Mouse (Mus musculus) c-Kit-positive CD71-positive TER-119-positive erythroid progenitor cells, embryonic 14.5 days (primary cell): ENCODE measurements around the gene Slco2a1.
"Not testable (repeated sequence)": the region's sequence is repeated elsewhere in the genome, so short reads cannot be mapped to it uniquely, and the experiment has no call there.

ENCODE experiments used
- DNase-seq: peaks from one replicate; pipeline ENCODE4 v3.0.0-alpha.2; 2013; ENCODE audit warnings: low spot score

The Slco2a1 gene

DNA sequence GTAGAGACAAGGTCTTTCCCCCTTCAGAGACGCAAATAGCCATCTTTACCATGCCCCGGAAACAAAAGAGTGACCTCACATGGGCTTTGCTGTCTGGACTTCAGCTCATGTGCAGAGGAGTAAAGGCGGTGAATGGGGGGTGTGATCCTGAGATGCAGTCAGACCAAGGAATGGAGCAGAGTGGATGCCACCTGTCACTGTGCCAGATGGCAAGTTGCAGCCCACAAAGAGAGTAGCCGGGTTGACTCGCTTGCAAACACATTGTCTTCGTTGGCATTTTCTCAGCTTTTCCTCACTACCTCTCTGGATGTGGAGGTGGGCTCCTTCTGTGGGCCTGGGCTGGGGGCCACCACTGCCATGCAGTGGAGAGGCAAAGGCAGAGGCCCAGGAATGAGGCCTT lies 98.2 kb downstream of the Slco2a1 start:
- no peak for DNase-seq

DNA sequence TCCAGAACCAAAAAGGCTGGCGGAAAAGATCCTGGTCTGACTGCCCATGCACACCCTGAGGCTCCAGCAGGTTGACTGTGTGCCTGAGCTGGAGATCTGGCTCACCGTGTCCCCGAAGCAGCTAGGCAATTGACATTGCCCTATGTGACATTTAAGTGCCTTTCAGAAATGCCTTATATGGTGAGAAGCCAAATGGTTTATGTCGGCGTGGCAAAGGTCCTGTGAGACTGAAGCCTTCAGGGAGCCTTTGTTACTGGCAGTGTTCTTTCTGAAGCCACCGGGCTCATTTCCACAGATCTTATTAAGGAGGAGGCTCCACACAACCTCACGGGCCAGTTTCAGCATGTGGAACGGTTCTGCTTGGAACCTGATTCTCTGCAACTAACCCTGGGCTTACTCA lies 98.8 kb downstream of the Slco2a1 start:
- no peak for DNase-seq

DNA sequence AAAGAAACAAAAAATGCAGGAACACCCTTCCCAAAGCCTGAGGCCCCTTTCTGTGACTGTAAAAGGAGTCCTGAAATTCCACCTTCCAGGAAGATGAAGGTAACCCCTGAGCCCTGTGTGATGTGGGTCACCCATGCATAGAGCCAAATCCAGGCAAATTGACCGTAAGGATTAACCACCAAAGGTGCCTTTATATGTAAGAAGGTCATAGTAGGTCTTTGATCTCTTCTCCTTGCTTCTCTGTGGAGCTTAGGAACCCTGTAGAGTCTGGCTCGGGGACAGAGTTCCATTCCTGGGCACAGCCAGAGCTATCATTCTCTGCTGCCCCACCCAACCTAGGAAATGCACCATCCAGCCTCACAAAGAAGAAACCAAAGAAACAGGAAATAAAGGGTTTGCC lies 100.1 kb downstream of the Slco2a1 start:
- DNase-seq, result no peak

DNA sequence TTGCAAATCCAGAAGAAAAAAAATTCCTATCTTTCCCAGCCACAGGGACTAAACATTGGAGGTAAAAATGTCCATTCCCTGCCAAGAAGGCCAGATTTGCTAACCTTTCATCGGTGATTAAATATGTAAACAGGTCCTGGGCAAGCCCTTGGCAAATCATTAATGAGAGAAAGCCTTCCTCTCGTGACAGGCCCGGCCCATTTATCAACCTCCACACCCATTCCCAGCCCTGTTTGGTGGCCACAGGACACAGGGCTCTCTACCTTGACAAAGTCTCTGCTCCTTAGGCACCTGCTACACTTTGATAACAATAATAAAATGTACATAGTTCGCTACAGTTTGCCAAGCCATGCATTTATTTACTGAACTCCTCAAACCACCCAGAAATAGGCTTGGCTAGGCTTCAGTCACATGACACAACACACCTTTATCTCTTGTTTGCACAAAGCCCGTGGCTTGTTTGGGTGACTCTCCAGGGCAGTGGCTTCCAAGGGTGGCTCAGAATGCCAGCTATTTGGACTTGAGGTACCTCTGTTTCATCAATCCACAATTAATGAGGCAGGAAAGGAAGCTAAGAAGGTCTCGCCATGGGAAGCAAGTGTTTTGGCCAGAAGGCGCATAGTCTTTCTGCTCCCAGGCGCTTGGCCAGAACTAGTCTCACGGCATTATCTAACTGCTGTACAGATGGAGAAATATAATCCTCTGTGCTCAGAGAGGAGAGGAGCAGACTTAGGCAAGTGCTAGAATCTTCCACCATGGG lies 101.8 kb downstream of the Slco2a1 start:
- no peak for DNase-seq

DNA sequence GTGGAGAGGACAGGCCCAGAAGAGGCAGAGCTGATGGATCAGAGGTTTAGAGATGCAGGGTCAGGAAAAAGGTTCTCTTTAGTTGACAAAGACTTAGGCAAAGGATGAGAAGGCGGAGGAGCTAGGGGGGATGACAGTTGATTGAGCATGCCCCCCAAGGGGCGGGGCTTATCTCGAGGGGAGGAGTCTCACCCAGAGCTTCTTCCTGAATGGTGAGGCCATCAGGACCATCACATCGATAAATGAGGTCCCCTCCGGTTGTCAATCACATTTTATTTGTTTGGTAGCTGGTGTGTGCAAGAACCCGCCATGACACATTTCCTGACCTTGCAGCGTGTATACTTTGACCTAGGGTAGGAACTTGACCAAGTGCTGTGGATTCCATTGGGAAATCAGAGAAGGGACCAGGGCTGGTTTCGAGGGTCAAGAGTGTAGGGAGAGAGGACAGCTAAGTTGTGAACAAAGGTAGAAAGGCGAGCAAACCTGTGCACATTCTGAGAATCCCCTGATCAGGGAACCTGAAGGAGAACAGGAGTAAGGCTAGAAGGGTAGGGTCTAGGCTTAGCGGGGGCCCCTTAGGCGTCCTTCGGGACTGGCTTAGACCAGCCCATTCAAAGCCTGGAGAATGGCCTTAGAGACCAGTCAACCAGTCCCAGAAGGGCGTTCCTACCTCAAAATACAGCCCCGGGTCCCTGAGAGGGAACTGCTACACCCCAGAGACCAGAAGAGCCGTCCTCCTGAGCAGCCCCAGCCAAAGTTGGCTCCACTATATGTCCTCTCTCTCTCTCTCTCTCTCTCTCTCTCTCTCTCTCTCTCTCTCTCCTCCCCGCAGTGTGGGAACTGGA lies 102.7 kb downstream of the Slco2a1 start:
- no peak for DNase-seq

DNA sequence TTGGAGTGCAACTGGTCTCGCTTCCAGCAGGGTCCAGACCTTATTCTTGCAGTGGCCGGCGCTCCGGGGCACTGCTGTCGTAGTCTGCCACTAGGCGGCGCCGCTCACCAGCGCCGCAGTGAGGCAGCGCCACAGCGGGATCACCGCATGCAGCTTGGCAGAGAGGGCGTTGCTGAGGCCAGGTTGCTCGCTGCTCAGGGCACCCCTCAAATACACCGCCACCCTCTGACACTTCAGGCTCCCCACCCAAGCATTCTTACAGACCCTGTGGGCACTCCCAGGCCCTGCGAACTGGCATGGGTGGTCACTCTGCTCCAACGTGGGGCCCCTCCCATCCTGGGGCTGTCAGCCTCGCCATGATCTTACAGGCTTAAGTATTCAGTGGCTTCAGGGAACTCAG lies 103.7 kb downstream of the Slco2a1 start:
- peak; percentile 29 for DNase-seq

DNA sequence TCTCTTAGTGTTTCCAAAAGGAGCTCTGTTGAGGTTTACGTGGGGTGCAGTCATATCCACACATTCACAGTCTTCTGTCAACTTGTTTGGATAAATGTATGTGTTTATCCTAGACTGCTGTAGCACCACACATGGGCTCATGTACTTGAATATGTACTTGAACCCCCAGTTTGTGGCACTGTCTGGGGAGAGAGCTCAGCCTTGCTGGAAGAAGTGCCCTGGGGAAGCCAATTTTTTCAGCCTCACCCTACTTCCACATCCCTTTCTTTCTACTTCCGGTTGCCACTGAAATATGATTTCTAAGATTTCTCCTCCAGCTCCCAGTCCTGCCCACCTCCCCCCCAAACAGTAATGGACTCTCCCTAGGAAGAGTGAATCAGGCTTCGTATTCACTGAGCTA lies 105.2 kb downstream of the Slco2a1 start:
- DNase-seq, result no peak

DNA sequence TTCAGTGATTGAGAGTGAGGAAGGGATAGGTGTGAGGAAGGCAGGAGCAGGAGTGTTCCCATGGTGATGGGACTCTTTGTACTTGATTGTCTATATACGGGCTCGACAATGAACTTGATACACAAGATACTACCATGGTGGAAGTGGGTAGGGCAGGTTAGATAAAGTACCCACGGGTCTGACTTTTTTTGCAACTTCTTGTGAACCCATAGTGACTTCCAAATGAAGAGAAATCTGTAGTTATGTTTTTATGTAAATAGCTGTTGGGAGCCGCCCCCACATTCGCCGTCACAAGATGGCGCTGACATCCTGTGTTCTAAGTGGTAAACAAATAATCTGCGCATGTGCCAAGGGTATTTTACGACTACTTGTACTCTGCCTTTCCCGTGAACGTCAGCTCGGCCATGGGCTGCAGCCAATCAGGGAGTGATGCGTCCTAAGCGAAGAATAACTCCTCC lies 119.9 kb downstream of the Slco2a1 start:
- DNase-seq, result not testable (repeated sequence)

DNA sequence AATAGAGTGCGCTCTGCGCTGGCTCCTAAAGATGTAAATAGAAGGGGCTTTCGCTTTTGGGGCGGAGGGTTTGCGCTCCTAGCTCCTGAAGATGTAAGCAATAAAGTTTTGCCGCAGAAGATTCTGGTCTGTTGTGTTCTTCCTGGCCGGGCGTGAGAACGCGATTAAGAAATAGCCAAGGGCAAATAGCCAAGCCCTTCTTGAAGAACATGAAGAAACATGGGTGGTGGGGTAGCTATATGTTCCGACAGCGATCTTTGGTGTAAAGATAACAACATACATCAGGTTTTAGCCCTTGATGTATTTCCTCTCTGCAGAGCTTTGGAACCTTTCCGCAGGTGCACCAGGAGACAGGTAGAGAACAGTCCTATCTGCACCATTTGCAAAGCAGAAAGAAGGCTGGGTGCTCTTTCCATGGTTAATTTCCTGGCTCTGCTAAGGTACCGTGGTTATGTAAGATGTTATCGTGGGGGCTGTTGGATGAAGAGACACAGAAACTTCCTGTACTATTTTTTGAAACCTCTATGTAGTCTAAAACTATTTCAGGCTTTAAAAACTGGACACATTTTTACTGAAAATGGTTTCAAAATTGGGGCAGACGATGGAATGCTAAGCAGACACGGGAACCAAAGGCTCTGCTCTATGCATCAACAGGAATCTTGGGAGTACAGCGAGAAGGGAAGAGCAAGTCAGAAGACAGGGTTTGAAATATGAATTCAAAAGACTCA lies 120.6 kb downstream of the Slco2a1 start:
- no peak for DNase-seq

DNA sequence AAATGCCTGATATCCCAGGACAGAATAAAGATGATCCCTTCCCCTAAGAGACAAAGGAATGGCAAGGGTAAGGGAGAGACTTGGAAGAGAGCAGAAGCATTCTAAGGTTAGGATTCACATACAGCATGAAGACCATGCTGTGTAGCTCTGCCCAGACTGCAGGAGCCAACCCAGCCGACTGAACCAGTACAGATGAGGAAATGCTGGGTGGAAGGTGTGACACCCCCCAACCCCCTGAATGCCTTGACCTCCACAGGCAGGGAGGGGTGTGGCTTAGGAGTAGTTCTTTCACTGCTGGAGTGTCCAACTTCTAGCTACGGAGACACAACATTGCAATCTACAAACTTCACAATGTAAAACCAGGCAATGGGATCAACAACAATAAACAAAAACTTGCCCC lies 121.4 kb downstream of the Slco2a1 start:
- DNase-seq, result no peak

DNA sequence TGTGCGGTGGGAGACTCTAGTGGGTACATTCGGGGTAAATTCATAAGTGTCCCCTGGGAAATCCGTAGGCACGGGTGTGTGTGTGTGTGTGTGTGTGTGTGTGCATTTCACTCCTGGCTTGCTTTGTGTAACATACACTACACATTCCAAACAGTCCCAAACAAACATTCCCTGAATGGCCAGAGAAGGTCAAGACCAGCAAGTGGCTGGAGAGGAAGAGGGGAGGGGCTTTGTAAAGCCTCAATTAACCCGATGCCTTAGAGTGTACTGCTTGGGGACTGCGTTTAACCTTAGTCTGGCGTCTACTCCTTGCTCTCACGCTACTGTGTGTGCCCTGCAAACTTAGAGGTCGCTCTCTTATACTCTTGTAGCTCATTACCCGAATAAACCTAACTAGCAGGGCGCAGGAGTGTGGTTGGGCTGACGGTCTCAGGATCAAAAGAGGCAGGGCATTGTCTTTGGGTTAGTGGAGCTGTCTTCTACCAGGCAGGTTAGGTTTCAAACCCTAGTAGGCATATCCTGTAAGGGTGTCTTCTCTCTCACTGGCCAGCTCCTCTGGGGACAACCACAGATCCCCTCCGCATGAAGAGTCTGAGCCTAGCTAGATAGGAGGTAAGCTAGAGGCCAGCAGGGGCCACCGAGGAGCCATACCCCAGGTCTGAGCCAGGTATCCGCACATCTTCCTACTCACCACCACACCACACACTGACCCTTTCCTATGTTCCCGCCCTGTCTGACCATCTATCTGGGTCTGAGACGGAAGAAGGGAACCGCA lies 122.4 kb downstream of the Slco2a1 start:
- no peak for DNase-seq

DNA sequence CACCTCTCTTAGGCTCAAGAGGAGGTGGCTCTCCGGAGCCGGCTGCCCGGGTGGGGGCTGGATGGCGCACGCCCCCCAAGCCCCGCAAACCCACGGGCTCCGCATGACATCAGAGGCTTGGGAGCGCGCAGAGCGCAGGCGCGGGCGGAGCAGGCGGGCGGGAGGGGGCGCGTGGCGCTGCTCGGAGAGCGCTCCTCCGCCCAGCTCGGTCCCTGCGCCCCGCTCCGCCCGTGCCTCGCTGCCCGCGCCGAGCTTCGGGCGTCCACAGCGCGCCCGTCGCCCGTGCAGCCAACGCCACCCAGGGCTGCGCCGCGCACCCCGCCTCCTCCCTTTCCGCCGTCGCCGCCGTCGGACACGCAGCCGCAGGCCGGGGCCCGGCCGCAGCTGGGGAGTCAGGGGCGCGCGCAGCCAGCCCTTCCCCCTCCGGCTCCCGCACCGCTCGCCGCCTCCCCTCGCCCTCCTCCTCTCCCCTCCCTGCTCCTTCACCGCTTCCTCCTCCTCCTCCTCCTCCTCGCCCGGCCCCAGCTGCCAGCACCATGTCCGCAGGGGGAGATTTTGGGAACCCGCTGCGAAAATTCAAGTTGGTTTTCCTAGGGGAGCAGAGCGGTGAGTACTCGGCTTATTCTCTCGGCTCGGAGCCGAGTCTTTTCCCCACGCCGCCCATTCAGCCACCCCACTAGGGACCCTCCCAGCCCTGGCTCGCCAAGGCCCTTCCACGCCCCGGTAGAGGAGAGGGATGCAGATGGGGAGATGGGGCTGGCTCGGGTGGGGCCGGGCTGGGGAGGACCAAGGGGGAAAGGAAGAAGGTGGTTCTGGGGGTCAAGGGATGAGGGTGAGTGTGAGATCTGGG lies 123.3 kb downstream of the Slco2a1 start, which contains the start of gene Rab6b:
Gene Rab6b (plus strand): TSS at position 167 of the 850 bp plus-strand sequence.
- no peak for DNase-seq

DNA sequence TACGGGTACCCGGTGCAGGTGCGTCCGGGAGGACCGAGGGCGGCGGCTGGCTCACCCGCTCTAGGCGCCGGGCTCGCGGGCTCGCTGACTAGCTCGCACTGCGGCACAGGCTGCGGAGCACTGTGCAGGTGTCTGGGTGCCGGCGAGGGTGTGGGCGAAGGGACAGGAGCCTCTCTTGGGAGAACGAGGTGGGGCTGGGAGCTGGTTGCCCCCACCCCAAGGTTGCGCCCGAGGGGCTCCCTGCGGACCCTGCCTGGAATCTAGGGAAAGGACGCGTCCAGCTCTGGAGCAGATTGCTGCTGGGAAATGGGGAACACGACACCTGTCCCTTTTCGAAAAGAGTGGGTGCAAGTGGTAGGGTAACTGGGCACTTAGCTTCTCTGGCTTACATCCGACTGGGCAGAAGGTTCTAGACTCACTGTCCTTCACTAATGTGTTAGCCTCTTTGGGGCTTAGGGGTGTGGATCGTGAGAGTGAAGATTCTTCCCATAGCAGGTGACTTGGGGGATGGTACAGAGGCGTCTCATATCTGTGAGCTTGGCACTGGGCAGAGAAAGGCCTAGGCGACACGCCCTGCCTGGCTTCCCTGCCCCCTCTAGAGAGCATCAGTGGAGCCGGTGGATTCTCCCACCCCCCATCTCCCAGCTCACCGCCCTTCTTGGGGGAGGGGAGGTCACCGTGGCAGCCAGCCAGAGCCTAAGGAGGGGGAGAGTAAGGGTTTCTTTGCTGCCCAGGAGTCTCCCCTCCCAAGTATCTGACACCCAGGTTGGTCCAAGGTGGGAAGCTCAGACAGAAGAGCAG lies 124.2 kb downstream of the Slco2a1 start:
- no peak for DNase-seq

DNA sequence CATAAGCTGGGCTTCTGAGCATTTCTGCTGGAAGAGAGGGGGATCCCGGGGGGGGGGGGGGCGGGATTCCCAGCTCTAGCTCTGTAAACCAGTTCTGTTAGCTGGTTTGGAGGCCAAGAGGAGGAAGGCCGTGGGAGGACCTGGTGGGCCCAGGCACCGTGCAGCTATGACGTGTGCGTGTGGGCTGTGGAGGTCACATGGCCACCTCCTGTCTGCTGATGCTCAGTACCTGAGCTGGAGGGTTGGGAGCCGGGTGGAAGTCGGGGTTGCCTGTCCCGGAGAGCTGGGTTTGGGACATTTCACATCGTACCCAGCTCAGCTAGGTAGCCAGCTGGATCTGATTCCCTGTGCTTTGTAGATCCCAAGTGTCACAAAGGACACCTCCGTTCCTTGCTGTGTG lies 124.8 kb downstream of the Slco2a1 start:
- no peak for DNase-seq

DNA sequence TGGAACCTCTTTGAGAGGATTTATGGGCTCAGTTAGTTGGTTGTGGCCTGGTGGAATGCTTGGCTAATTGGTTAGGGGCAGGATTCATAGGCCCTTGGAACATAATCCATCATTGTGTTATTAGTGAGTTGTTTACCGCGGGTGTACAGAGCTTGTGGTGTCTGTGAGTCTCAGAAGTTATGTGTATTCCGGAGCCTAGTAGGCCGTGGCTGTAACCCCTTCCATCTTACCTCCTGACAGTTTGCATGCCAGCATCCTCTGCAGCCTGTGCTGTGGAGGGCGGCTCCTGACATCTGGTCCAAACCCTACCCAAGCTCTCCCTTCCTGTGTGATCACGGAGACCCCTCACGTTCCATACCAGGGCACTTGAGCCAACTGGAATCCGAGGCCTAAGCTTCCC lies 125.8 kb downstream of the Slco2a1 start:
- no peak for DNase-seq

DNA sequence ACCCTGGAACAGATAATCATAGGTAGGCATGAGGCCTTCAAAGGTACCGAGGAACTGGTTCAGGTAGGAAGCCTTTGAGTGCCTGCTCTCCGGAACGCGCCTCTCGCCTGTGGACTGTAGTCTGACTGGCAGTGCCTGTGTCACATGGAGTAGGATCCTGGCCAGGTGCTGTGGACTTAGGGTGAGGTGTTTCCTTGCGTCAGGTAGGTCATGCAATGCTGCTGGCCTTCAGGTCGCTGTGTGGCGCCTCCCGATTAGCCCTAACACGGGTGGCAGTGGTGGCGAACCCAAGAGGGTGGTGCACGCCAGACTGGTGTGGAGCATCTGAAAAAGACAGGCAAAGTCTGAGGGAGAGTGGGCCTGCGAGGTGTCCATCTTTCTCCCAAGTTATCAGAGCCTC lies 126.4 kb downstream of the Slco2a1 start:
- no peak for DNase-seq

DNA sequence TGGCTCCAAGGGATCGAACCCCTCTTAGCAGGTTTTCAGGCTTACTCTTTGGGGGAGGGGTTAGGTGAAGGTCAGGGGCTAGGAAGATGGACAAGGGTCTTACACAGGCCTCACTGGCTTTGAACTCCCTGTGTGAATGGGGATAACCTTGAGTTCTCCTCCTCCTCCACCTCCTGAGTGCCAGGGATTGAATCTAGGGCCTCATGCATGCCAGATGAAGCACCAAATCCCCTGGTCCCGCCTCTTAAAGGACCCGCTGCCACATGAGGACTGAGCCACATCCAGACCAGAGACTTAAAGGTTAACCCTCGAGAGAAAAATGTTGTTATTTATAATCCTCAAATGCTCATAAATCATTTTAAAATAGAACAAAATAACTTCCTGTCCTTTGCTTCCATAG lies 128.4 kb downstream of the Slco2a1 start:
- no peak for DNase-seq

DNA sequence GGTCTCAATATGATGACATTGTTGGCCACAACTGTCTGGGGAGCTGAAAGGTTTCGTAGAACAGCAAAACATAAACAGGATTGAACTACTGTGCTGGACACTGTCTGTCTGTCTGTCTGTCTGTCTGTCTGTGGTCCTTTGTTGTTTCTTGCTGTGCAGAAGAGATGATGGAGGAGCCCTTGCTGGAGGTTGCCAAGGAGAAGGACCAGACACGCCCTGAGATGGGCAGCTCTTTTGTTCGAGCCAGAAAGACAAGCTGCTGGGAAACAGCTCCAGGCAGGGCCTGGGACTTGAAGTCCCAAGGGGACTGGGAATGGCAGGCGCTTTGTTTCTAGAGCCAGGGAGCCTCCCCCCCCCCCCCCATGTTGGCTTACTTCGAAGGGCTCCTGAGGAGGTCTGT lies 129.0 kb downstream of the Slco2a1 start:
- DNase-seq, result no peak

DNA sequence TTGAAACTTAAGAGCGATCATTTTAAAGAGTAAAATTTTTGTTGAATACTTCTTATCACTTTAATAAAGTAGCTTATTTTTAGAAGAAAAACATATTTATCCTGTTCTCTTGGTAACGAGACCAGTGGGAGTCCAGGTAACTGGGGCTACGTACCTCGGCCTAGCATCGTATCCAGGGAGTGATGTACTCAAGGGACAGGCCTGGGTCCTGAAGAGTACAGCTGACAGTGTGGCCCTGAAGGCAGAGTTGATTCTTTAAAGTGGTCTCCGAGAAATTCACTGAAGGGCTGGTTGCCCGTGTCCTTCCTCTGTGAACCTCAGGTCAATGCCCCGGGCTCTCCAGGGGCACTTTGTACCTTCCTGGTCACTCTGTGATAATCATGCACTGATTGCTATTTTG lies 129.4 kb downstream of the Slco2a1 start:
- no peak for DNase-seq

DNA sequence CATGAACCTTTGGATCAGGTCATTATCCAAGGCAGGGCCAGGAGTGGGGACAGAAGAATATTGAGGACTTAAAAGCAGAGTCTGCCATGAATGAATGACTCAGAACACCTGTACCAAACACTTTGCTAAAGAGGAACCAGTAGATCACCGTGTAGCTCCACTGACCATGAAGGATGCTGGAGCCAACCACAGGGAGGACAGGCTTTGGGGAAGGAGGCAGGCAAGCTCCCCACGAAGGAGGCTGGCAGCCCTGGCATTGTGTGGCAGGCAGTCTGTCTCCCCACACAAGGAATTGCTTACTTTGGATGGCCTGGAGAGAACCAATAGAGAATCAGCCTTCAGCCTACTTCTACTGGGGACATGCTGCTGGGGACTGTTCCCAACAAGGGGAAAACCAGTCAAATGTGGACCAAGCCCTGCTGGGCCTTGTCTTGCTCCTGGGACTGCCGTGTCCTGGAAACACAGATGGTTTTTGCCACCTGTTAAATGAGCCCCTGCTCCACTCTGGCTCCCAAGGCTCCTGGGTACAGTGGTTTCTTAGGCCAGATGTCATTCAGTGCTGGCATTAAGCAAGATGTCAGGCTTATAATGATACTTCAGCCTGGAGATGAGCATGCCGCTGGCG lies 130.3 kb downstream of the Slco2a1 start:
- no peak for DNase-seq
